Mouse (Mus musculus) induced T-regulatory cell, adult 2 months (primary cell): ENCODE results near the gene Trim42.

Experiments used
- DNase-seq: peaks from one replicate; pipeline ENCODE4 v3.0.0-alpha.2; 2012; ENCODE audit warnings: low read depth

Trim42 gene

GRCm38 (mm10) chr9:97369591-97369990 is at the start of gene Trim42:
Trim42 (minus strand) TSS chr9:97369958.
- DNase-seq, result no peak

GRCm38 (mm10) chr9:97414876-97415668 is 45.3 kb upstream of the Trim42 start:
- DNase-seq, result no peak

- no peak for DNase-seq
These were observed 38.4 kb upstream of the Trim42 start for GRCm38 (mm10) chr9:97408142-97408541.

GRCm38 (mm10) chr9:97356441-97356840 is 13.3 kb downstream of the Trim42 start:
- no peak for DNase-seq

GRCm38 (mm10) chr9:97344767-97345297 is 24.9 kb downstream of the Trim42 start:
- DNase-seq, result no peak

GRCm38 (mm10) chr9:97341772-97342171 is 28.0 kb downstream of the Trim42 start:
- DNase-seq, result no peak

GRCm38 (mm10) chr9:97322846-97323245 is 46.9 kb downstream of the Trim42 start:
- DNase-seq, result peak; percentile 43

- DNase-seq, result no peak
These were observed 47.6 kb downstream of the Trim42 start for GRCm38 (mm10) chr9:97322120-97322519.

GRCm38 (mm10) chr9:97315421-97316055 is 54.2 kb downstream of the Trim42 start:
- DNase-seq, result no peak

GRCm38 (mm10) chr9:97311614-97312013 is 58.1 kb downstream of the Trim42 start:
- no peak for DNase-seq

- no peak for DNase-seq
These were observed 60.2 kb downstream of the Trim42 start for GRCm38 (mm10) chr9:97309509-97310053.

GRCm38 (mm10) chr9:97307705-97308485 is 61.9 kb downstream of the Trim42 start:
- no peak for DNase-seq
